Mouse (Mus musculus) macrophage (primary cell): ENCODE data around the gene Slc39a7. TPM values are rescaled to one million over a fixed set of nuclear protein-coding genes. Genes with fewer than 3 reads are reported as not detected.

Experiments
- H3K27ac ChIP-seq: fragments of 350-480 bp; formaldehyde crosslinking; 2 replicates; pipeline ENCODE4 v1.9.0; 2021
- H3K36me3 ChIP-seq: fragments of 350-480 bp; formaldehyde crosslinking; 2 replicates; pipeline ENCODE4 v1.9.0; 2021; ENCODE audit errors: inconsistent target
- H3K4me3 ChIP-seq: fragments of 350-480 bp; formaldehyde crosslinking; 2 replicates; pipeline ENCODE4 v1.9.0; 2021; ENCODE audit errors: inconsistent target
- H3K79me2 ChIP-seq: fragments of 350-480 bp; formaldehyde crosslinking; 2 replicates; pipeline ENCODE4 v1.9.0; 2021; ENCODE audit errors: inconsistent target
- WGBS: methylation state at CpG from one replicate; pipeline ENCODE4 v1.1.7; 2026; ENCODE audit warnings: inconsistent platforms; ENCODE audit not compliant: missing documents; 5-methylcytosine and 5-hydroxymethylcytosine counted together
- polyA plus RNA-seq: library from polyadenylated mRNA; stranded (reverse); fragments of 250-400 nt; gene quantifications from 3 replicates; pipeline ENCODE4 v1.2.4, GENCODE M21; 2018; ENCODE audit warnings: inconsistent platforms

The Slc39a7 gene
- polyA plus RNA-seq, 1 experiment from 2014 or later: 67.7 TPM

DNA sequence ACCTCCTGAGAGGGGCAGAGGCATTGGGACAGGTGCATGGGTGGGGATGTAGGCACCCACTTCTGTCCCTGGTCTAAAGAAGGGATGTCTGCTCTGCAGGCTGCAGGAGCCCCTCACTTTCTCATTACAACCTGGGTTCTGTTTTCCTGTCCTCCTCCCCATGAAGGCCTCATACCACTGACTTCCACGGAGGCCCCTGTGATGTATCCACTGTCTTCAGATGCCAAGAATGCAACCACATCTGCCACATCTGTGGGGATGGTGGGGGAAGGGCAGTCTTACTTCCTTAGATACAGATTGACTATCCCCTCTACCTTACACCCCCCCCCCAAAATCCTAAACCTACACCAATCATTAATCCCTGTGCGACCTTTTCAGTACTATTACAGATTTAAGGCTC is 5.3 kb downstream of the Slc39a7 start:
- peaks cover 30% of the 10 kb centered on the region for H3K36me3 ChIP-seq
- peaks cover 27% of the 10 kb centered on the region for H3K79me2 ChIP-seq
- WGBS: 60% methylated on average over 2 of the region's 2 CpGs
- no peak overlapping the region for H3K27ac ChIP-seq
- H3K4me3 ChIP-seq: no peak overlapping the region

DNA sequence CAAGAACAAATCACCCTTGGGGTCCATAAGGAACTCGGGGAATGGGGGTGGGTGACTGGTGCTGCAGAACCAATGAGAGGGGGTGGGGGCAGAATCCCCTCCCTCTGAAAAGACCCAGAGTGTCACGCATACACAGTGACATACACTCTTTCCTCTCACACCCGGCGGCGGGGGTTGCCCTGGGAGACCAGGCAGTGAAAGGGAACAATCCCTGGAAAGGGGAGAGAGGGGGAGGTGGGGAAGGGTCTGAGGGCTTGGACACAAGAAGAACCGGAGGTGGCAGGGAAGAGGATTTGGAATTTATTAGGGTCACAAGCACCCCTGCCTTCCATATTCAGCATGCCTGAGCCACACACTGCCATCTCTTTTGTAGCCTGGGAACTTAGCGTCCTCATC is 5.7 kb downstream of the Slc39a7 start:
- Histone ChIP-seq H3K36me3 (peaks cover 35% of the 10 kb centered on the region), H3K4me3 (no peak overlapping the region), H3K27ac (no peak overlapping the region), H3K79me2 (peaks cover 22% of the 10 kb centered on the region)
- WGBS: 89% methylated on average over 3 of the region's 7 CpGs

DNA sequence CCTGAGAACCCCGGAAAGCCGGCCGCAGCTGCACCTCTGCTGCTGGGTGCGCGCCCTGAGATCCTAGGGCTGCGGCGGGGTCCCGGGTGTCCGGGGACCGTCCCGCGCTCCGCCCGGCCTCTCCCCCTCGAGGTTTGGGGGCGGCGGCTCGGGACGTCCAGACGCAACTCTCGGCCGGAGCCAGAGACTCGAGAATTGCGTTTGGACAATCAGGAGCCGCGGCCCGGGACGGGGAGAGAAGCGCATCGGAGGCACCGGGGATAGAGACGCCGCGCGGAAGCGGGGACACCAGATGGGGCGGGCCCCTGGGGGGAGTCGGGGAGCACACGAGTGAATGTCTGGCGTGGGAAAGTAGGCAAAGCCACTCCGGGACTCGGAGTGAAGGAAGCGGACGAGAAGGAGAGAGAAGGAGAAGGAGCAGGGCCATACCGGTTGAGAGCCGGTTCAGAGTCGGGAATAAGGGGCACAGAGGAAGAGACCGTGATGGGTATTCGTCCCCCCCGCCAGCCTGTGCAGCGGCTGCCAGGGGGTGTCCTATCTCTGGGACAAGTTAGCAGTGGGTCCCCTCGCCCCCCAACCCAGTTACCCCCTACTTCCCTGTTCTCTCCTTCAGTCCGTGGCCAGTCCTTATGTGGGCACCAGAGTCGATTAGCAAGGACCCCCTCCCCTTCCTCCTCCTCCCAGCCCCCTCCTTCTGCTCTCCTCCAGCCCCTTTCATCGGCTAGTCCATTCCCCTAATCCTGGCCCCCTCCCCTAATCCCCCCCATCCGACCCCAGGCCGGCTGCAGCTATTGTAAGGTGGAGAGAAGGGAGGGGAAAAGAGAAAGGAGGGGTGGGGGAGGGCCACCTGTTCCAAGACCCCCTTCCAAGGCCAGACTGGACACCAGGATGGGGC is 6.4 kb downstream of the Slc39a7 start:
- Histone ChIP-seq H3K79me2 (peaks cover 16% of the 10 kb centered on the region), H3K27ac (no peak overlapping the region), H3K4me3 (peak overlapping the region; percentile 35), H3K36me3 (peaks cover 37% of the 10 kb centered on the region)
- 3% methylated on average over 57 of the region's 57 CpGs for WGBS

DNA sequence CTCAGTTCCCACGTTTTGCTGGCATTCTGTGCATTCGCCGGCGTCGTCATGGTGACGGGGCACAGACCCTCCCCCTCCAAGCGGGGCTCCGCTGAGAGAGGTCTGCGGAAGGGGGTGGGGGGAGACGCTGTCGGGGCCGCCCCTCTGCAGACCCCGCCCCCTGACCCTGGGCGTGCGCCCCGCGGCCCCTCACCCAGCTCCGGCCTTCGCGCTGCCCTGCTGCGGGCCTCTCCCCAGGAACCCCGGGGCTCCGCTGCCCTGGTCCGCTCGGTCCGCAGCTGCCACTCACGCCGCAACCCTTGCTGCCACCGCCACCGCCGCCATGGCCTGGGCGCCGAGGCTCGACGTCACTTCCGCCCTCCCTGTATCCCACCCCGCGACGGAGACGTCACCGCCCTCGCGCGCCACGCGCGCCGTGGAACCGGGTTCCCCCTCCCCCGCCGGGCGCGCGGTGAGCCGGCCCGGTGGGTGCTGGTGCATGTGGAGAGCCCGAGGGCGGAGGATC is 7.1 kb downstream of the Slc39a7 start, which contains the start of gene Ring1:
Gene Ring1, minus strand, starts transcription at position 364 of the 505 bp plus-strand sequence.
- Histone ChIP-seq H3K36me3 (peaks cover 30% of the 10 kb centered on the region), H3K27ac (no peak within 1 kb of the TSS), H3K79me2 (peaks cover 9% of the 10 kb centered on the region), H3K4me3 (peak within 1 kb of the TSS; percentile 51)
- WGBS: under 1% methylated on average over 52 of the region's 58 CpGs

DNA sequence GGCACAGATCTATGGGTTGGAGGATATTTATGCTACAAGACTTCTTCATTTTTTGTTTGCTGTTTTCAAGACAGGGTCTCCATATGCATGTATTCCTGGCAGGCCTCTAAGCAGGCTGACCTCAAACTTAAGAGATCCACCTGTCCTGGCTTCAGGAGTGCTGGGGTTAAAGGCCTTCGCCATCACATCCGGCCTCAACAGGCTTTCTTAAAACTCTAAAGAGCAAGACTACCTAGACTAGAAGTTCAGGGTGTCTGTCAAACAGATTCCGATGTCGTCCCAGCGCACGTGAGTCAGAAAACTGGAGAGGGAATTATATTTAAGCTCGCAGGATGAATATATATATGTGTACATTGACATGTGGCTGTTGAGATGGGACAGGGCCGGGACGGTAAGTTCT is 7.8 kb downstream of the Slc39a7 start:
- Histone ChIP-seq H3K79me2 (peaks cover 2% of the 10 kb centered on the region; the same call in 1 of the 2 replicates), H3K36me3 (peaks cover 23% of the 10 kb centered on the region), H3K27ac (no peak overlapping the region), H3K4me3 (peak overlapping the region; percentile 51)
- WGBS: 74% methylated on average over 9 of the region's 9 CpGs

DNA sequence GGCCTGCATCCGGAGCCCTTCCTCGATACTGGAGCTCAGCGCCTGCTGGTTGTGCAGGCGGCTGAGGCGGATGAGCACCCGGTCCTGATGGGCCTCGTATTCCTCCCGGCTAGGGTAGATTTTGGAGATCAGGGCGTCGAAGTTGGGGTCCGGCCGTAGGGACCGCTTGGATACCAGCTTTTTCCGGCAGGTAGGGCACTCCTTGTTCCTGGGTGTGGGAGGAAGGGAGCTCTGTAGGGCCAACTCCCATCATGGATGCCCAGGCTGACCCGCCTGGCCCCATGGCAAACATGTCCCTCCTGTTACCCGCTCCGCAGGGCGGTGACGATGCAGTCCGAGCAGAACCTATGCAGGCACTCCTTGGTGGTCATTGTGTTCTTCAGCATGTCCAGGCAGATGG is 8.5 kb downstream of the Slc39a7 start:
- H3K79me2 ChIP-seq: no peaks in the 10 kb centered on the region
- H3K27ac ChIP-seq: no peak overlapping the region
- no peak overlapping the region for H3K4me3 ChIP-seq
- 95% methylated on average over 20 of the region's 20 CpGs for WGBS
- peaks cover 19% of the 10 kb centered on the region; the same call in 1 of the 2 replicates for H3K36me3 ChIP-seq

DNA sequence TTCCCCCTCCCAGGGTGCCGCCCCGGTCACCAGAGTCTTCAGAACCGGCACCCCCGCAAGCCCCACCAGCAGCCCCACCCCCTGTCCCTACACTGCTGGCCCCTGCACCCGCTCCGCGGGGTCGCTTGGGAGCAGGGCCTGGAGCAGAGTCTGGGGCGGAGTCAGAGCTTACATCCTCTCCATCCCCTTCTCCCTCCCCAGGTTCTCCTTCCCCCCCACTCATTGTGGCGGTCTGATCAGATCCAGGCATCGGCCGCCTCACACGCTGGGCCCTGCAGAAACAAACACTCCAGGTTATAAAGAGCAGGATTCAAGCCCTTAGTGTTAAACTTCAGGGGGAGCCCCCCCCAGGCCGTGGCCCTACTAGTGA is 9.1 kb downstream of the Slc39a7 start:
- Histone ChIP-seq H3K27ac (no peak overlapping the region), H3K36me3 (peaks cover 19% of the 10 kb centered on the region; the same call in 1 of the 2 replicates), H3K4me3 (no peak overlapping the region), H3K79me2 (no peaks in the 10 kb centered on the region)
- 99% methylated on average over 10 of the region's 14 CpGs for WGBS

DNA sequence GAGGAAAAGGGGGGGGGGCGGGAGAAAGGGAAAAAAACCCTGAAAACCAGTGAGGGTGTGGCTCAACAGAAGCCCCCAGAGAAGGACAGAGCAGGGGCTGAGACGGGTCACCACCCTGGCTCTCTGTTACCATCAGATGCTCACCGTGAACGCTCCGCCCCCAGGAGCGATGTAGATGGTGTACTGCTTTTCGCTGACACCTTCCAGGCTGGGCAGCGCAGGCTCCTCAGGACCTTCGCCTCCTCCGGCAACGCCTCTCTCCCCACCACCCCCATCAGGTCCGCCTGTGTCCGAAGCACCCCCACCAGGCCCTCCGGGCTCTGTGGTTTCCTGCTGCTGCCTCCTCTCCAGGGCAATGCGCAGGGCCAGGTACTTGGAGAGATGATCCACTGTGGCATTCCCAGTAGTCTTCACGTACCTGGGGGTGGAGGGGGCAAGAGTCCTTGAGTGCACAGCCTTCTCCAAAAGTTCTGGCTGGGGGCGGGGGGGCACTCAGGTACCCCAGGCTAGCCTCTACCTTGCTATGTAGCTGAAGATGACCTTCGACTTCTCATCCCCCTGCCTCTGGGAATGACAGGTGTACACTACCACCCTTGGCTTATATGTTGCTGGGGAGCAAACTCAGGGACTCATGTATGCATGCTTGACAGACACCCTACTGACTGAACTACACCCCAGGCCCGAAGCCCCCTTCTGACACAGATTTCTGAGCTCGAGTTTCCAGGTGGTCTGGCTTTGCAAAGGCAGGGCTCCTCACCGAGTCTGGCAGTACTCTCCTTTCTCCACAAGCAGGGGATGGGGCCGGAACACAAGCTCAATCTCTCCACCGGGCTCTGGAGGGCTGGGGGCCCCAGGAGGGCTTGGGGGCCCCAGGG is 9.7 kb downstream of the Slc39a7 start:
- Histone ChIP-seq H3K27ac (no peak overlapping the region), H3K79me2 (no peaks in the 10 kb centered on the region), H3K36me3 (peaks cover 19% of the 10 kb centered on the region; the same call in 1 of the 2 replicates), H3K4me3 (no peak overlapping the region)
- 97% methylated on average over 22 of the region's 23 CpGs for WGBS

DNA sequence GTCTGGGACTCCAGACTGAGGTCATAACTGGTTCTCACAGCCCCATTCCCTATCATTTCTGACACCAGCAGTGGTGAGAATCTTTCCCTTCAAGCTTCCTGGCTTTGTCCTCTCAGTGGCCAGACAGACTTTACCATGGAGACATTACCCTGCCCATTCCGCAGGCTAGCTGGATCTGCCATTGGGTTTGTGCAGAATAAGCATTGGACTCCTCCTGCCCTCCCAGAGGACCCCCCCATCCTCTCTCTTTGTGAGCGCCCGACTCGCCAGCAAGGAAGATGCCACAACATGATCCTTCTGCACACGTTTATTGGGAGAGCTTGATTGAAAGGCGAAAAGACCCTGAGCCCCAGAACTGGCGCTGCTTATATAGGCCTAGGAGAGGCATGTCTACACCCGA is 18.0 kb downstream of the Slc39a7 start:
- H3K4me3 ChIP-seq: no peak overlapping the region
- no peak overlapping the region for H3K27ac ChIP-seq
- H3K79me2 ChIP-seq: no peaks in the 10 kb centered on the region
- 97% methylated on average over 7 of the region's 8 CpGs for WGBS
- no peaks in the 10 kb centered on the region for H3K36me3 ChIP-seq

DNA sequence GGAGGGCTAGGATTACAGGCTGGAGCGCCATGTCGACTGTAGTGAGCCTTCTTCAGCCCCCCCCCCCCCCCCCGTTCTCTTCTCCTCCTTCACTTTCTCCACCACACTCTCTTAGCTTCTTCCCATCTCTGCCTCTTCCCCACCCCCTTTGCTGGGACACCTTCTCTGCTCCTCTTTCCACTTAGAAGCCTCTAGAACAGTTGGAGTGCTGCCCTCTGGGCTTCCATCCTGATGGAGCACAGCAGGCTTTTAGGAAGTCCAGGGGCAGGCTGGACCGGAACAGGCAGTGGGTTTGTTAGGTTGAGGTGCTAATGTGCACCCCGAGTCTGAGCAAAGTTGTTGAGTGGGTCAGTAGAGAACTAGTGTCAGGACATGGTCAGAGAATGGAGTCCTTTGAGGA is 21.3 kb downstream of the Slc39a7 start:
- 83% methylated on average over 4 of the region's 5 CpGs for WGBS
- Histone ChIP-seq H3K36me3 (no peaks in the 10 kb centered on the region), H3K27ac (no peak overlapping the region), H3K4me3 (no peak overlapping the region), H3K79me2 (no peaks in the 10 kb centered on the region)

DNA sequence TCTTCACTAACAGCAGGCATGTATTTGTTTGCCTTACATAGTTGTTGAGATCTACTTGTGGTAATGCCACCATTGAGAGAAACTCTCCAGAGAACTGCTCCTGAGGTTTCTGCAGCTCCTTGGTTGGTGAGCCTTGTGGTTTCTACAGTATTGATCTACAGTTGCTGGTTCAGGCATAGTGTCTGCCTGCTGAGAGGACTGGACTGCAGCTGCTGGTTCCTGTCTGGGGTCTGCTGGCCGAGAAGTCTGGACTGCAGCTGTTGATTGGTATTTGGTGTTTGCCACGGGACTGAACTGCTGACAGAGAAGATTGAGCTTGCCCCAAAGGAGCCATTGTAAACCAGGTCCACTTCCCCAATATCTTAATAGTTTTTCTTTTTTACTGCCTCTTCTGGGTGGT is 24.9 kb downstream of the Slc39a7 start:
- Histone ChIP-seq H3K36me3 (no peaks in the 10 kb centered on the region), H3K4me3 (no peak overlapping the region), H3K79me2 (no peaks in the 10 kb centered on the region), H3K27ac (no peak overlapping the region)
- 85% methylated on average over 2 of the region's 2 CpGs for WGBS

DNA sequence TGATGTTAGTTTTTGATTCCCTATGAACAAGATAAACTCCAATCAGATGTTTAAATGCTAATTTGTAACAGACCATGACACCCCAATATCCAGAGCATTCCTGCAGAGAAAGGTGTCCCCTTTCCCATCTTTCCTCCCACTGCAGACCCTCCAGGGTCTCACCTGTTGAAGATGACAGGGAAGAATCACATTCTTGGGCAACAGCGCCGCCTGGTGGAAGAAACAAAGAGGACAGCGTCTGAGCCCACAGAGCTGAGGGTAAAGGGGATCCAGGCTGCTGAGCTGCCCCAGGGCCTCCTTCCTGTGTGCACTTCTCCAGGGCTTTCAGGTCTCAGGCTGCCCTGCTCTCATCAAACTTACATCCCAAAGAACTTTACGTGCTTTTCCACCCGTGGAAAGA is 28.1 kb downstream of the Slc39a7 start:
- no peak overlapping the region for H3K27ac ChIP-seq
- 0% methylated on average over 4 of the region's 5 CpGs for WGBS
- H3K4me3 ChIP-seq: no peak overlapping the region
- peaks cover 14% of the 10 kb centered on the region; the same call in 1 of the 2 replicates for H3K79me2 ChIP-seq
- H3K36me3 ChIP-seq: no peaks in the 10 kb centered on the region

DNA sequence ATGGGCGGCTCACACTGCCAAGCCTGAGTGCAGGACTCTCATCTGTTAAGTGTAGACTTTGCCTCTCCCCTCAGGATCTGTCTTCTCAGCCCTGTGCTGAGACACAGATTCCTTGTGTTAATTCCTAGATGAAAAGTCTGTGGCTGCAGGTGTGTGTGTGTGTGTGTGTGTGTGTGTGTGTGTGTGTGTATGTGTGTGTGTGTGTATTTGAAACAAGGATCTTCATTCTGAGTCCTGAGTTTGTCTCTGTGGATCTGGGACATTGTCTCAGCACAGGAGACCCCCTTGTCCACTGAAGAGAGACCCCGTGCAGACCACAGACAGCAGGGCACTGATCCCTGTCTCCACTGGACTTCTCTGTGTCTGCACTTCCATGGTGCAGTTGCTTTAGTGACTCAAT is 30.7 kb downstream of the Slc39a7 start:
- H3K27ac ChIP-seq: peak overlapping the region; percentile 78
- peak overlapping the region; percentile 70 for H3K4me3 ChIP-seq
- peaks cover 25% of the 10 kb centered on the region; the same call in 1 of the 2 replicates for H3K36me3 ChIP-seq
- H3K79me2 ChIP-seq: peaks cover 24% of the 10 kb centered on the region; the same call in 1 of the 2 replicates
- 25% methylated on average over 2 of the region's 2 CpGs for WGBS

DNA sequence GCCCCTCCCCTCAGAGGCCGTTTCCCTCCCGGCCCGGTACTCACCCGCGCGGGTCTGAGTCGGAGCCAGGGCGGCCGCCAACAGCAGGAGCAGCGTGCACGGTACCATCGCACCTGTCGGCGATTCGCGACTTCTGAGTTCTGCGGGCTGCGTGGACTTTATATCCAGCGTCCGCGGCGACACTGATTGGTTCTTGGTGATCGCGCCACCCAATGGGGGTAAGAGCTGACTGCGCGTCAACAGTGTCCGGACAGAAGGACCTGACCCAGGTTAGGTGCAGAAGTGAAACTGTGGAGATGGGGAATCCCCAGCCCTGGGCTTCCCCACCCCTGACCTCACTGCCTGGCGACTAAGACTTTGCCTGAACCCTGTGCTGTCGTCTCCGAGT is 31.3 kb downstream of the Slc39a7 start, which contains the start of gene H2-K1:
Gene H2-K1, minus strand, starts transcription at position 198 of the 388 bp plus-strand sequence.
- Histone ChIP-seq H3K4me3 (peak within 1 kb of the TSS; percentile 70), H3K79me2 (peaks cover 24% of the 10 kb centered on the region; the same call in 1 of the 2 replicates), H3K36me3 (peaks cover 27% of the 10 kb centered on the region; the same call in 1 of the 2 replicates), H3K27ac (peak within 1 kb of the TSS; percentile 78)
- WGBS: 0% methylated on average over 30 of the region's 30 CpGs
